Mouse (Mus musculus) layer of hippocampus, adult 9-11 months (tissue): ENCODE data around the gene Atp1a4.

Source experiments
- DNase-seq: peaks from one replicate; pipeline ENCODE4 v3.0.0; 2022

The Atp1a4 gene

GRCm38 (mm10) chr1:172218164-172218910 is 39.9 kb downstream of the Atp1a4 start:
- no peak for DNase-seq

GRCm38 (mm10) chr1:172217148-172217547 is 41.1 kb downstream of the Atp1a4 start:
- DNase-seq: peak; percentile 90

DNA sequence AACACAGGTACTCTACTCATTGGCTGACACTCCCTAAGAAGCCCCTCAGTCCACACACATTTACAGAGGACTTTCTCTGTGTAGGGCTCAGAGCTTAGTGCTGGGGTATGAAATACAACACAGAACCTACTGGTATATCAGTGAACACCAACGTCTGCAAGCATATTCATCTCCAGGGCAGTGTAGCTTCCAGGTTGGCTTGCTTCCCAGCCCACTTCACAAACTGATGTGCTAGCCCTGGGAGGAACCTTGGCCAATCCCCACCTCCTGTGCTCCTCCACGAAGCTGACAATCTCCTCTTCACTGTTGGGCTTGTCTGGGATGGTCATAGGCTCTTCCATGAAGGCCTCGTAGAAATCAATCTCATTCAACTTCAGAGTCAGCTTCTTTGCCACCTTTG is 43.5 kb downstream of the Atp1a4 start:
- no peak for DNase-seq

GRCm38 (mm10) chr1:172213771-172214170 is 44.4 kb downstream of the Atp1a4 start:
- DNase-seq: no peak

GRCm38 (mm10) chr1:172212776-172213175 is 45.4 kb downstream of the Atp1a4 start:
- no peak for DNase-seq

DNA sequence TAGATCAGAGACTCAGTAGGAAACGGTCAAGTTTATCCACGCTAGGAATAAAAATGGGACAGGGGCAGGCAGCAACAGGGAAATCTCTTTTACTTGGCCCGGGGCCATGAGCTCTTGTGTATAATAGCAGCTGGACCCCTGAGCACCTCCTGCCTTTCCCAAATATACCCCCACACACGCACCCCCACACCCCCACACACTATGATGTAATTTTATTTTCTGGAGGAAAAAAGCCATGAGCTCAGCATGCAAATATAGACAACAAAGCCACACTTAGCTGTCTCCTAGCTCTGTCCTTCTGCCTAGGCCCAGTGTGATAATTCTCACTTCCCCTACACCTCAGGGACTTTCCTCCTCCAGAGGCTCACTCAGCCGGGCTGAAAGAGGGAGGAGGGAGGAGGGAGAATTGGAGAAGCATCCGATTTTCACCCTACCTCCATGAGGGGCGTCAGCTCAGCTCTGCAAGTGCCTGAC is 51.1 kb downstream of the Atp1a4 start:
- peak; percentile 79 for DNase-seq

DNA sequence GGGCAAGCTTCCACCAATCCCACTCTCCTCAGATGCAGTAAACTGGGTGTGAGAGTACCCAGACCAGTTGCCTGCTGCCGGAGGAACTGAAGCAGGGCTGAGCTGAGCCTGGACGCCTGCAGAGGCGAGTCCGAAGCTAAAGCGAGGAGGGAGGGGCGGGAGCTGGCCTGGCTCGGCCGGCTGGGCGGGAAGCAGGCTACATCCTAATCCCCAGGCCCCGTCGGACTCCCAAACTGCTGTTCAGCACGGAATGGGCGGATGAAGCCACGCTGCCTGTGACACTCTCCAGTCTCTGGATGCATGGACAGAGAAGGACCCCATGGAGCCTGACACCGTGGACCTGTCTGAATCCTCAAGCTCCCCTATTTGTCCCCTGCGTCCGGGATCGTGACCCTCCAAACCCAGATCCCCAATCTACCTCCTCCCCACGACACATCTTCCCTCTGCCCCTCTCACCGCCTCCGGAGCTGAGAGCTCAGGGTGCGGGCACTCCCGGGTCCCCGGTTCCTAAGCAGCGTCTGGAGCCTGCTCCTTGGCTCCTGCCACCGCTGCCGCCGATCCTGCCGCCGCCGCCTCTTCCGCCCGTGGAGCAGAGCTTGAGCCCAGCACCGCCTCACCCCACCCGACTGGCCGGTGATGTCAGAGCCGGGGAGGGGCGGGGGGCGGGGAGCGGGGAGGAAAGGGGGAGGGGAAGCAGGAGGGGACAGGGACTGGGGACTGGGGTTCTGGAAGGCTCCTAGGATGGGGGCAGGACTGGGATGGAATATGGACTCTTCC is 51.9 kb downstream of the Atp1a4 start, which contains the start of gene Pea15a:
Gene Pea15a (minus strand): TSS at position 664 of the 777 bp plus-strand sequence.
- peak; percentile 88 for DNase-seq

DNA sequence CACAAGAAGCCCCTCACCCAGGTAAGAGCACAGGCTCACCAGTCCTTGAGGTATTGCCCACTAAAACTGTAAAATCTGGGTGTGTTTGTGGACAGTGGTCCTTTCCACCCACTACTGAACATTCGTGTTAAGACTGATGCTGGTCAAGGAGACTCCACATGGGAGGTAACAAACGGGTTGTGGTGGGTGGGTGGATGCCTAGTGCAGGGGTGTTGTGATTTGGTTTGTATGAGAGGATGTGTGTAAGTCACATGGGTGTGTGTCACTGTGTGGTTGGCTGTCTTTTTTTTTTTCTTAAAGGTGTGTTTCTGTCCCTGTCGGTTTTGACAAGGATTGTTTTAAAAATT is 52.5 kb downstream of the Atp1a4 start:
- no peak for DNase-seq

GRCm38 (mm10) chr1:172204814-172205740 is 53.1 kb downstream of the Atp1a4 start:
- no peak for DNase-seq

DNA sequence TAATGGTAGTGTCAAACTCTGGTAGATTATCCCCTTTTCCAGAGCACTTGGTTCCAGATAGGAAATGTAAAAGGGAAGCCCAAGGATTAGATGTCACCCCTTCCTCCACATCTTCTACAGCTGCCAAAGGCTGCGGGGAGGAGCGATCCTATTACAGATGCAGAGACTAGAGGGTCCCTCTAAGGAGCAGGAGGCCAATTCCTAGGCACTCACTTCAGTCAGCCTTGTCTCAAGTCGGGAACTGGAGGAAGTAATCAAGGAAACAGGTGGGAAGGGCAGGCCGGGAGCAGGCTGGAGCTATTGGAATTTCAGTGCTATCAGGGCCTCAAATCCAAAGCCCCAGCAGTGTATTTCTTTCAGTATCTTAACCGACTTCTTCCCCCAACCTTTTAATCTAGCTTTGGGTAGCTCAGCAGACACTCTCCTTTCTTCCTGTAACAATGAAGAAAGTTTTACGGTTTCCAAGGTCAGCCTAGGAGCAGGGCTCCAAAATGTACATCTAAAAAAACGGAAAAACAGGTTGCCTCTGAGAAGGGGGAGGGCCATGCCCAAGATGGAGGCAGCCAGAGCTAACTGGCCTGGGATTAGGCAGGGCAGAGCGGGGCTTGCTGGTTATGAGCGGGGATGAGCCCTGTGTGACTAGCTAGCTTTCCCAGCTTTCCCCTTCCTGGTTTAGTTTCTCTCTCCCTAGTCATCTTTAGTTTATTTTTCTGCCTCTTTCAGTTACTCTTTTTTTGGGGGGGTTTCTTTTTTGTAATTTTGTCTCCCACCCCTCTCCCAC is 54.0 kb downstream of the Atp1a4 start:
- no peak for DNase-seq

- DNase-seq: no peak
Measured at GRCm38 (mm10) chr1:172203566-172203965, 54.6 kb downstream of the Atp1a4 start.

GRCm38 (mm10) chr1:172202894-172203522 is 55.2 kb downstream of the Atp1a4 start:
- DNase-seq: no peak

GRCm38 (mm10) chr1:172201967-172202880 is 56.0 kb downstream of the Atp1a4 start:
- DNase-seq: no peak

DNA sequence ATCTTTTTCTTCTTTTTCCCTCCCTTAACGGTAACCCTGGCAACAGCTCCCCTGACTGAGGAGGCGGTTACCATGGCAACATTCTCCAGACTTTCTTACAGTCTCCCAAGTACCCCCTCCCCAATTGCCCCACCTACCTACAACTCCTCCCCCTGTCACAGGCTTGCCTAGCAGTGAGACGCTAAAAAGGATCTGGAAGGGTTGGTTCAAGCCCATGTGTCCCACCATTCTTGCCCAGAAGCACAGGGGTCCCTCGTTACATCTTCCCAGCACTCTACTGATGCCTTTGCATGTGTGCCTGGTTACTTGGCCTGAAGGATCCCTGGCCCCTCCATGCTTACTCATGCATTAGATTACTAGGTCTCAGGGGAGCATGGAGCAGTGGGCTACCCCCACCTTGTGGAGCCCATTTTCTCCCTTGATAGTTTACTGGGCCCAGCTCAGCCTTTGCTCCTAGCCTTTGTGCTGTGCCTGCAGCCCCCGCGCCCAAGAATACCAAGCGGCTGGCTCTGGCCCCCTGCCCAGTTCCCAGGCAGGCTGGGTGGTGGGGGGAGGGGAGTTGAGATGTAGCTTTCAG is 57.3 kb downstream of the Atp1a4 start:
- DNase-seq: peak; percentile 81

GRCm38 (mm10) chr1:172200161-172200560 is 58.1 kb downstream of the Atp1a4 start:
- DNase-seq: no peak

DNA sequence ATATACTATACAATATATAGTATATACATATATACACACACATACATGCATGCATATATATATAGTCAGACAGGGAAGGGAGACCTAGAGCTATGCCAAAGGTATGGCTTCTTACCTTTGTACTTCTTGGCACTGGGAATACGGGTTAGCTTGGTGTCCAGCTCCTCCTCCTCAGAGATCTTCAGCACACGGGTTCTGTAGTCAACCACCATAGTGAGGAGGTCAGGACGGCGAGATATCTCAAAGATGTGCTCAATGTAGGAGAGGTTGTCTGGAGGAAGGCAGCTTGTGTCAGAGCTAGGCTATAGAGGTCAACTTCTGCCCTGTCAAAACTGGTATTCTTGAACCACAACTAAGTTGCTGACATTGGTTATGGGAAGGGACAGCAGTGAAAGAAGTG is 59.2 kb downstream of the Atp1a4 start:
- no peak for DNase-seq

DNA sequence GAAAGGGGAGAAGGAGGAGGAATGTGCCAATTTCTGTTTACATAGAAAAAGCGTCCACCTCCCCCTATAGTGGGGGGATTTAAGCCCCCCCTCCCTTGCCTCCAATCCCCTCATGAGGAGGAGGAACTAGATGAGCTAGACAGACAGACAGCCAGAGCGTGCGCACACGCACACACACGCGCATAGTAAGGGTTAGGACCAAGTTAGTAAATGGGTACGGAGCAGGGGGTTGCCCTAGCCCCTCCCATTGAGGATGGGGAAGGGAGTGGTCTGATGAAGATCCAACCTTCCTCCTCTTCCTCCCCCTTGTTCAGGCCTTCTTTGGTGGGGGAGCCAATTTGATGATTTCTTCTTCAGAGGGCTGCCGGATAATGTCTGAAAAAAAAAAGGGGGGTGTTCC is 59.9 kb downstream of the Atp1a4 start:
- DNase-seq: no peak

DNA sequence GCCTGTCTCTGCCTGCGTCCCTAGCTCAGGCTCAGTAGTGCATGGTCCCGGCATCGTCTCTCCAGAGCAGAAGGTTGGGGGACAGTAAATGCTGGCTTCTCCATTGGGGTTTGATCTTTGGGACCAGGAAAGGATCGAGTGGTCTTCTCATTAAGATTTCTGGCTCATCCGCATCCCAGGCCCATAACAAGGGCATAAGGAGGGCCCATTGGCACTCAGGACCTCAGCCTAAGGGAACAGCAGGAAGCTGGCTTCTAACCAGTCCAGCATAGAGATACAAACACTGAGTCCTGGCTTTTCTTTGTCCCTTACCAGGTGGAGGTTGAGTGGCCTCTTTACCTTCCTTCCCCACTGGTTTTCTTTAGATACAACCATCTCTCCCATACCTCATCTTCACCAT is 60.4 kb downstream of the Atp1a4 start:
- no peak for DNase-seq

DNA sequence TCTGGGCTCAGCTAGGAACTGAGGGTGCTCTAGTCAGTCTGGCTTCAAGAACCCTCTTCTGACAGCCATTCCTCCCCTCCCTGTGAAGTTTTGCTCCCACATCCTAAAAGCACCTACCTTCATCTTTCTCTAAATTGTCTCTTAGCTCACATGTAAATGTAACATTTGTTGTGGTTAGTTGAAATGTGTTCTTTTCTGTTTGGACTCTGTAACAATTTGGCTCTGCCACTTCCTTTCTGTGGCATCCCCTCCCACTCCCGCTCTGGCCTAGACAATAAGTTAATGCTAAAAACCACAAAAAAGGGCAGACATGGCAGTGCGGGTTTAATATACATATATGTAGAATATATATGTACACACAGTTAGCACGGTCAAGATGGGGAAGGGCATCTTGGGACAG is 61.1 kb downstream of the Atp1a4 start:
- DNase-seq: no peak

GRCm38 (mm10) chr1:172194435-172194834 is 63.8 kb downstream of the Atp1a4 start:
- no peak for DNase-seq
